Mouse (Mus musculus) limb, embryonic 15.5 days (tissue): ENCODE data around the gene Pvr. TPM values are rescaled to one million over a fixed set of nuclear protein-coding genes. Genes with fewer than 3 reads are reported as not detected.

Experiments used
- ATAC-seq: fragments of 200-750 bp; cut with Nextera tagmentation; 2 replicates; pipeline ENCODE4 v1.8.0; 2017; ENCODE audit warnings: low read depth, moderate TSS enrichment; ENCODE audit not compliant: insufficient number of reproducible peaks, low FRiP score, low TSS enrichment
- H3K27ac ChIP-seq: fragments of 300-500 bp; sonication (generic); 2 replicates; pipeline ENCODE4 v1.5.1; 2015; ENCODE audit warnings: moderate library complexity, mild to moderate bottlenecking, inconsistent platforms
- H3K27me3 ChIP-seq: fragments of 300-500 bp; sonication (generic); 2 replicates; pipeline ENCODE4 v1.6.1; 2015; ENCODE audit warnings: inconsistent platforms
- H3K36me3 ChIP-seq: fragments of 300-500 bp; sonication (generic); 2 replicates; pipeline ENCODE4 v1.6.1; 2015; ENCODE audit warnings: inconsistent platforms
- H3K4me1 ChIP-seq: fragments of 300-500 bp; sonication (generic); 2 replicates; pipeline ENCODE4 v1.6.1; 2015; ENCODE audit warnings: inconsistent platforms
- H3K4me2 ChIP-seq: fragments of 300-500 bp; sonication (generic); 2 replicates; pipeline ENCODE4 v1.6.1; 2015; ENCODE audit warnings: mild to moderate bottlenecking, inconsistent platforms
- H3K4me3 ChIP-seq: fragments of 300-500 bp; sonication (generic); 2 replicates; pipeline ENCODE4 v1.5.1; 2015; ENCODE audit warnings: mild to moderate bottlenecking, inconsistent platforms
- H3K9ac ChIP-seq: fragments of 300-500 bp; sonication (generic); 2 replicates; pipeline ENCODE4 v1.6.1; 2015; ENCODE audit warnings: inconsistent platforms
- H3K9me3 ChIP-seq: fragments of 300-500 bp; sonication (generic); 2 replicates; pipeline ENCODE4 v1.6.1; 2016; ENCODE audit warnings: inconsistent platforms
- WGBS: fragments of 180-500 bp; shearing (Covaris S2); methylation state at CpG from one replicate; pipeline ENCODE4 v1.1.7; 2015; 5-methylcytosine and 5-hydroxymethylcytosine counted together
- polyA plus RNA-seq: library from polyadenylated mRNA; unstranded; fragments of >200 nt; fragmentation: Nextera tagmentation; extraction: Ambion mirVana; gene quantifications from 2 replicates; pipeline ENCODE4 v1.2.1, GENCODE M21; 2015

Pvr gene
- polyA plus RNA-seq, 1 experiment from 2014 or later = 13.4 TPM

DNA sequence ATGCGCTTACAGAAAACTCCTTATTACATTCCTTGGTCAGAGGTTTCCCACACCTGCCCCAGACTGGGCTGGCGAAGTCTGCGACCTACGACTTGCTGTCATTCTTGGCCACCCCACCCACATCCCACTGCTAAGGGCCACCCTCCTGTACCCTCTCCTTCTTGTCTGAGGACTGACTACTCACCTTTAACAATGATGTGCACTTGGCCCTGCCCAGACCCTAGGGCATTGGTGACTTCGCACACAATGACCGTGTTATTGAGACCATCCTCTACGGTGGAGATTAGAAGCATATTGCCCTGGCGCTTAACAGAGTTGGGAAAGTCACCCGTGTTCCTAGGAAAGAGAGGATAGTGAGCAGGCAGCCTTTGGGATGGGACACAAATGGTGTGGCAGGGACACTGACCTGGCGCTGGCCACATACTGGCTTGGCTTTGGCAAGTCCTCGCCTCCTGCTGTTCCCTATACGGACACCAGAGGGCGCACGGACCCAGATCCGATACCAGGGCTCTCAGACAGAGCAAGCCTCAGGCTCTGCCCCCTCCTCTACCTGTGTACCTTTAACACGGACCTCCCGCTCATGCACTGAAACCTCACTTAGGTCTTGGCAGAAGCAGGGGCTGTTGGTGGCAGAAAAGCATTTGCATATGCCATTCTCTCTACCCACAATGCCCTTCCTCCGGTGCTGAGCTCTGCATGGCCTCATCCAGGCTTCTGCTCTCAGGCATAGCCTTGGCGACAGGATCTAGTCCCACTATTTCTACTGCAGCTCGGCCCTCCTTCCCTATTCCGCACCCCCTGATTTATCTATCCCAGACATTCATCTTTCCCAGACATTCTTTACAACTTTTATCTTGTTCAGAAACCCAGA lies 10.3 kb downstream of the Pvr start:
- 0 out of 2 replicates have a peak, but pooled peaks have one; percentile 32 for ATAC-seq
- 50% methylated on average over 21 of the region's 21 CpGs for WGBS

DNA sequence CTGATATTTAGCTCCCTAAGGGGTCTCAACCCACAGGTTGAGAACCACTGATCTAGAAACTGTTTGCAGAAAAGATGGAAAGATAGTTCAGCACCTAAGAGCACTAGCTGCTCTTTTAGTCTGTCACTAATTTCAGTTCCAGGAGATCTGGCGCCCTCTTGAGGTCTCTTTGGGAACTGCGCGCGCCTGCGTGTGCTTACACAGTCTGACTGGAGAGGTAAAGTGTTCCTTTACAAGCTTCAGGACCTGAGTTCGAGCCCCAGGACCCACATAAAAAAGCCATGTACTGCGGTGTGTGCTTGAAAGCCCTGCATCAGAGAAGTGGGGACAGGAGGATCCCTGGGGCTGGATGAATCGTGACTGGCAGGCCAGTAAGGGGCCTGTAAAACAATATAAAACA lies 31.1 kb downstream of the Pvr start:
- Histone ChIP-seq H3K4me3 (no peak overlapping the region), H3K4me1 (no peaks in the 10 kb centered on the region), H3K9ac (no peak overlapping the region), H3K27me3 (no peaks in the 10 kb centered on the region), H3K27ac (no peak overlapping the region), H3K4me2 (no peak overlapping the region), H3K36me3 (no peaks in the 10 kb centered on the region), H3K9me3 (no peaks in the 10 kb centered on the region)
- ATAC-seq = no peak
- 46% methylated on average over 8 of the region's 8 CpGs for WGBS

More for the DNA sequence above, 10.3 kb downstream of the Pvr start:
- H3K9me3 ChIP-seq = peaks cover under 1% of the 10 kb centered on the region; the same call in 1 of the 2 replicates
- H3K4me1 ChIP-seq = no peaks in the 10 kb centered on the region
- H3K27me3 ChIP-seq = no peaks in the 10 kb centered on the region
- no peak overlapping the region for H3K9ac ChIP-seq
- H3K36me3 ChIP-seq = peaks cover 49% of the 10 kb centered on the region
- no peak overlapping the region for H3K4me2 ChIP-seq
- H3K4me3 ChIP-seq = no peak overlapping the region
- H3K27ac ChIP-seq = no peak overlapping the region

DNA sequence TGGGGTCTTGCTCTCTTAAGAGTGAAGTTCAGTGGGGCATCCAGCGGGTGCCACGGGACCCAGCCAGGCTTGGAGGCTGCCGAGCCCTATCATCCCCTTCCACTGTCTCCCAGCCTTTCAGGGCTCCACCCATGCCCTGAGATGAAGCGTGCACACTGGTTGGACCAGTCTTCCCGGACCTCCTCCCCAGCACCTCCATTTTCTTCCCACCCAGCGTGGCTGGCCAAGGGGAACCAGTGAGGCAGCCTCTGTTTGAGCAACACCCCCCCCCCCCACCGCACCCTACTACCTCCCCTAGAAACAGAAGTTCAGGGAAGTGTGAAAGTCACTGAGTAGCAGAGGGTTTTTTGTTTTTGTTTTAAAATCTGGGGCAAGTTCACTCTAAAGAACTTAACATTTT lies 33.1 kb downstream of the Pvr start, which contains the start of gene Ceacam19:
Gene Ceacam19 (minus strand): TSS at position 117 of the 400 bp plus-strand sequence.
- Histone ChIP-seq H3K4me3 (0 out of 2 replicates have a peak within 1 kb of the TSS, but pooled peaks have one; percentile 8), H3K36me3 (no peaks in the 10 kb centered on the region), H3K9ac (no peak within 1 kb of the TSS), H3K4me2 (no peak within 1 kb of the TSS), H3K4me1 (no peaks in the 10 kb centered on the region), H3K27me3 (no peaks in the 10 kb centered on the region), H3K27ac (no peak within 1 kb of the TSS), H3K9me3 (no peaks in the 10 kb centered on the region)
- WGBS = 74% methylated on average over 7 of the region's 7 CpGs
- no peak for ATAC-seq

DNA sequence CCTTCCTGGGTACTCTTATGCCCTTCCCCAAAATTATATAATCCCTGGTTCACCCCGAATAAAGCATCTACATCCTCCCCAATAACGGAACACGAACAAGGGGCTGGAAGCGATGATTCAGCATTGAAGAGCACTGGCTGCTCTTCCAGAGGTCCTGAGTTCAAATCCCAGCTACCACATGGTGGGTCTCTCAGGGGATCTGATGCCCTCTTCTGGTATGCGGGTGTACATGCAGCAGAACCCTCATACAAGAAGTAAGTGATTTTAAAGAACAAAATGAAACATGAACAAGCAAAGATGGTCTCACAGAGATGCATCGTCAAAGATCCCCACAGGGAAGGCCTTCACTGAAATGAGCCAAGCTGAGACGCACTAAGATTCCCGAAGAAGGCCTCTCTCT lies 40.2 kb downstream of the Pvr start:
- H3K9me3 ChIP-seq = no peaks in the 10 kb centered on the region
- H3K4me1 ChIP-seq = no peaks in the 10 kb centered on the region
- H3K9ac ChIP-seq = no peak overlapping the region
- no peak overlapping the region for H3K27ac ChIP-seq
- WGBS = 73% methylated on average over 8 of the region's 8 CpGs
- no peaks in the 10 kb centered on the region for H3K27me3 ChIP-seq
- H3K36me3 ChIP-seq = no peaks in the 10 kb centered on the region
- no peak for ATAC-seq
- no peak overlapping the region for H3K4me2 ChIP-seq
- no peak overlapping the region for H3K4me3 ChIP-seq

DNA sequence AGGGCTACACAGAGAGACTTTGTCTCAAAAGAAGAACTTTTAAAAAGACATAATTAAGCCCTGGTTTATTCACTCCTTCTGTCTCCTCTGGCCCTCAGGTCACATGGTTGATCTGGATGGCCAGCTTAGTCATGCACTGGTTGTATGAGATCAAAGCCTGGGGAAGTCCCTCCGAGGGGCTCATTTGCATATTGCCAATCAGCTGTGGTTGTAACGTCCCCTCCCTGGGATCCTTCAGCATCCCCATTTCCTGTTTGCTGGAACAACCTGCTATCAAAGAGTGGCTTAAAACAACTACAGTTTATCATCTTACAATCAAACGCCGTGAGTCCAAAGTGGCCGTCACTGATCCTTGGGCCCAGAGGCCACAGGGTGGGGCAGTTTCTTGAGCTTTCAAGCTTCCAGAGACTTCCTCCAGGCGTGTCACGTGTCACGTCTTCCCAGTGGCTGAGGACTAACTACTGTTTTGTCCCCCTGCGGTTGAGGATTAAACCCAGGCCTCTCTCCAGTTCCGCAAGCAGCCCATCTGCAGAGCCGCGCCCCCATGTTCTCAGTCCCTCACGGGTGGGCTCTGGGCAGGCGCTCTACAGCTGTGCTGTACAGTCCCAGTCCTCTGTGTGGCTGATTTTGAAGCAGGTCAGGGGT lies 44.1 kb downstream of the Pvr start:
- Histone ChIP-seq H3K9me3 (no peaks in the 10 kb centered on the region), H3K27ac (no peak overlapping the region), H3K4me3 (no peak overlapping the region), H3K4me2 (no peak overlapping the region), H3K27me3 (no peaks in the 10 kb centered on the region), H3K9ac (no peak overlapping the region), H3K4me1 (no peaks in the 10 kb centered on the region), H3K36me3 (no peaks in the 10 kb centered on the region)
- no peak for ATAC-seq
- WGBS = 43% methylated on average over 14 of the region's 14 CpGs

DNA sequence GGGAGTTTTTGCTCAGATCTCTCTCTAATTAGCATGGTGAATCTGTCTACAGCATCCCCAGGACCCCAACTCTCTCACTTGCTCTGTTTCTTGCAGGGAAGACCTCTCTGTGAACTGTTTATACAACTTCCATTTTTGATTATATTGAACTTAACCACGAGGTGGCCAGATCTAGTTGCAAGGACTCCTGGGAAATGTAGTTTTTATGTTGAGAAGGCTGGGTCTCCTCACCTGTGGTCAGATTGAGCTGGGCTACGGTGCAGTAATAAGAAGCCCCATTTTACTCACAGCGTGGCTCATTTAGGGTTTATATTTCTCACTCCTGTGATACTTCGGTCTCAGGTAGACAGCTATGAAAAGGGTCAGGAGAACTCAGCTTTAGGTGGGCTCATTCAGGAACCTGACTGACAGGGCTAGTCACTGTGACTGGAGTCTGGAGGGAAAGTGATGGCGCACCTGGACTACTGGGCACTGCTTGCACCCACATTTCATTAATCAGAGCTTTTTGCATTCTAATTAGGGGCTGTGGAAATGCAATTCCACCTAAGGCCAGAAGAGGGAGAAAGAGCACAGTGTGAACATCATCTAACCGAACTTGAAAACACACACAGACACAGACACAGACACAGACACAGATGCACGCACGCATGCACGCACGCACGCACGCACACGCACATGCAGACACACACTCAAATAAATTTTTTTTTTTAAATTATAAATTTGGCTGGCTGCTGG lies 44.8 kb downstream of the Pvr start:
- no peaks in the 10 kb centered on the region for H3K27me3 ChIP-seq
- no peak overlapping the region for H3K4me3 ChIP-seq
- no peak overlapping the region for H3K27ac ChIP-seq
- no peak overlapping the region for H3K9ac ChIP-seq
- H3K4me2 ChIP-seq = no peak overlapping the region
- 53% methylated on average over 13 of the region's 13 CpGs for WGBS
- no peaks in the 10 kb centered on the region for H3K9me3 ChIP-seq
- ATAC-seq = no peak
- H3K36me3 ChIP-seq = no peaks in the 10 kb centered on the region
- no peaks in the 10 kb centered on the region for H3K4me1 ChIP-seq

DNA sequence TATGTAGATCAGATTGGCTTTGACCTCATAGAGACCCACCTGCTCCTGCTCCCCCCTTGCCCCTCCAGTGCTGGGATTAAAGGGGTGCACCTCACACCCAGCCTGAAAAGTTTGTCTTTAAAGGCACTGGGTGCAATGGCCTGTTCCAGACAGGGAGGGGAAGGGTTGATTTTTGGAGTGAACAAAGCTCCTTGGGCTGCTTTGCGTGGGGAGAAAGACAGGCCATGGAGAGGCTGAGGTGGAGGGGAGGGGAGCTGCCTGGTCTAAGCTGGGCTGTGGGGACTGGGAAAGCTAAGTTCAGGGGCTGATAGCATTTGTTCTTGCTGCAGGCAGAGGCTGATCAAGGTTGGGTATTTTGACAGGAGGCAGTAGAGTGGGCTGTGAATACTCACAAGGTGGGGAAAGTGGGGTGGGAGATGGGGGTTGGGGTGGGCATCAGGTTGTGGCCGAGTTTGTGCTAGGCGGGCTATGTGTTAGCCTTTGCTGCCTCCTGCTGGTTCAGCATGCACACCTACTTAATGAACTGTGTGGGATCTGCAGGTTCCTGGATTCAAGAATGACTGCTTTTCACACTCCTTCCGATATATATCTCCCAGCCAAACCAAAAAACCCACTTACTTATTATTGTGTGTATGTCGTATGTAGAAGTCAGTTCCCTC lies 48.9 kb downstream of the Pvr start:
- H3K27ac ChIP-seq = no peak overlapping the region
- ATAC-seq = no peak
- no peaks in the 10 kb centered on the region for H3K9me3 ChIP-seq
- H3K9ac ChIP-seq = no peak overlapping the region
- H3K4me3 ChIP-seq = no peak overlapping the region
- 38% methylated on average over 5 of the region's 5 CpGs for WGBS
- H3K4me1 ChIP-seq = no peaks in the 10 kb centered on the region
- H3K27me3 ChIP-seq = no peaks in the 10 kb centered on the region
- no peak overlapping the region for H3K4me2 ChIP-seq
- no peaks in the 10 kb centered on the region for H3K36me3 ChIP-seq

DNA sequence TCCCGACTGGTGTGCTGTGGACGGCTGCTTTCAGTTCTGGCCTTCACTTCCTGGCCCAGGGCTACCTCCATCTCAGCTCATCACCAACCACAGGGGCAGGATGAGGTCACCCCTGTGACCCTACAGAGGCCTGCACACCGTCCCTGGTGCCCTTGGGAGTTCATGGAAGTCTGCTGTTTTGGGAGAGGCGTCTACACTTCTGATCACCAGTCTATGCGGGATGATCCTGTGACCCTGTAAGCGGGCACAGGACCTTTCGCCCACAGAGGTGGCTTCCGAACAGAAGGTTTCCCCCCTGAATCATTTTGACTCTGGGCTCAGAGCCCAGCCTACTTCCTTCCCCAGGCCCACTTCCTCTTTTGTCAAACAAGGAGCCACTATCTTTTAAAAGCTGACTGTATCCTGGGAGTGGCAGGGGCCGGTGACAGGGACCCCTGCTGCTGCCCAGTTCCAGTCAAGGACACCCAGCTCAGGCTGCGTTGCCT lies 49.8 kb downstream of the Pvr start:
- Histone ChIP-seq H3K4me3 (no peak overlapping the region), H3K27ac (no peak overlapping the region), H3K36me3 (no peaks in the 10 kb centered on the region), H3K9me3 (no peaks in the 10 kb centered on the region), H3K27me3 (no peaks in the 10 kb centered on the region), H3K9ac (no peak overlapping the region), H3K4me2 (no peak overlapping the region), H3K4me1 (no peaks in the 10 kb centered on the region)
- WGBS = 56% methylated on average over 10 of the region's 10 CpGs
- ATAC-seq = no peak

DNA sequence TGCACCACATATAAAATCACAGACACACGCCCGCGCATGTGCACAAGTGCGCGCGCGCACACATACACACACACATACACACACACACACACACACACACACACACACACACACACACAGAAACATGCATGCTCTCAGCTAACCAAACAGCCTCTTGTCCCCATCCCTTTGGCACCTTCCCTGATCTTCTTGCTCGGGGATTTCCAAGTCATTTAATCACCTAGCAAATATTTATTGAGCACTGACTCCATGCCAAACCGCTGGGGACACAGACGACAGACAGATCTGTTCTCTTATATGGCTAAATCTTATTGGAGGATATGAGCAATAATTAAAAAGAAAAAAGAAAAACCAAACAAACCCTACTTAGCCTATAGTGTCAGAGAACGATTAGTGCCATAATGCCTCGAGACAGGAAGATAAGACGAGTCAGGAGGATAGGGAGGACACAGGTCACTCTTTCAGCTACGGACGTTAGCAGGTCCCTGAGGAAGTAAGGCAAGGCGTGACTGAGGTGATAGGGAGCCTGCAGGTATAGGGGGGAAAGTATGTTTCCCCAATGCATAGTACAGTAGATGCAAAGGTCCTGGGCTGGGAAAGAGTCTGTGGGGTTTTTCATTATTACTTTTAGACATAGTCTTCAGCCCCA lies 53.1 kb downstream of the Pvr start:
- no peaks in the 10 kb centered on the region for H3K36me3 ChIP-seq
- no peaks in the 10 kb centered on the region for H3K27me3 ChIP-seq
- no peak overlapping the region for H3K27ac ChIP-seq
- no peak overlapping the region for H3K4me3 ChIP-seq
- no peak overlapping the region for H3K4me2 ChIP-seq
- no peaks in the 10 kb centered on the region for H3K9me3 ChIP-seq
- H3K4me1 ChIP-seq = no peaks in the 10 kb centered on the region
- H3K9ac ChIP-seq = no peak overlapping the region
- 81% methylated on average over 16 of the region's 16 CpGs for WGBS
- ATAC-seq = no peak

DNA sequence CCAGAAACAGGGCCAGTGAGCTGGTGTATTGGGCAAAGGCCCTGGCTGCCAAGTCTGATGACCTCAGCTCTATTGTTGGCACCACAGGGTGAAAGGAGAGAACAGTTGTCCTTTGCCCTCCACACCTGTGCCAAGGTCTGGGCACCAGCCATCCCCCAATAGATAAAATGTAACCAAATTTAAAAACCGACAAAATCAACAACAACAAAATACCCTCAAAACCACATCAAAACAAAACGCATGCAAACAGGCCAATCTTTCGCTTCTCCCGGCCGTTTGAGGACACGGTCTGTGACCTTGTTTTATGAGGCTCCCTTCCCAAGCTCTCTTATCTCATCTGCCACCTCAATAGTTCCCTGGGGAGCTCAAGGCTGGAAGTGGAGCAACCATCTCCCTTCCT lies 54.5 kb downstream of the Pvr start:
- no peaks in the 10 kb centered on the region for H3K4me1 ChIP-seq
- no peaks in the 10 kb centered on the region for H3K36me3 ChIP-seq
- H3K4me3 ChIP-seq = no peak overlapping the region
- H3K9ac ChIP-seq = no peak overlapping the region
- no peak overlapping the region for H3K27ac ChIP-seq
- H3K4me2 ChIP-seq = no peak overlapping the region
- 78% methylated on average over 6 of the region's 6 CpGs for WGBS
- no peaks in the 10 kb centered on the region for H3K9me3 ChIP-seq
- no peak for ATAC-seq
- no peaks in the 10 kb centered on the region for H3K27me3 ChIP-seq
